Mouse (Mus musculus): Measurements from ENCODE around the gene Gm10097. TPM values are rescaled to one million over a fixed set of nuclear protein-coding genes. Genes with fewer than 3 reads are reported as not detected.

Gm10097 gene
- polyA plus RNA-seq, 1 experiment from 2014 or later, result 0.88 TPM

- H3K36me3 ChIP-seq (ENCODE audit: control insufficient read depth, insufficient read depth, low read length), result no peaks in the 10 kb centered on the region
- no peak overlapping the region for H3K4me2 ChIP-seq (replicated peaks; ENCODE audit: low read depth, low read length)
- no peak overlapping the region for H3K4me3 ChIP-seq (ENCODE audit: low read depth, low read length)
- H3K4me1 ChIP-seq (ENCODE audit: control insufficient read depth, insufficient read depth, low read length), result no peaks in the 10 kb centered on the region
- no peaks in the 10 kb centered on the region for H3K27me3 ChIP-seq (ENCODE audit: control insufficient read depth, insufficient read depth, low read length)
- H3K9ac ChIP-seq (replicated peaks; ENCODE audit: low read depth, low read length), result no peak overlapping the region
- H3K9me3 ChIP-seq (ENCODE audit: control insufficient read depth, low read depth, low read length), result no peaks in the 10 kb centered on the region
- WGBS, result 89% methylated on average over 7 of the region's 7 CpGs
- ATAC-seq (ENCODE audit: insufficient number of reproducible peaks, insufficient read depth, low FRiP score, low read depth), result no peak
- H3K27ac ChIP-seq (ENCODE audit: low read length), result no peak overlapping the region
These were observed 18.3 kb downstream of the Gm10097 start for GRCm38 (mm10) chr10:5087336-5087735.

GRCm38 (mm10) chr10:5089133-5089532, 20.1 kb downstream of the Gm10097 start:
- 77% methylated on average over 4 of the region's 4 CpGs for WGBS
- no peak overlapping the region for H3K9ac ChIP-seq (replicated peaks; ENCODE audit: low read depth, low read length)
- H3K4me2 ChIP-seq (replicated peaks; ENCODE audit: low read depth, low read length), result no peak overlapping the region
- no peaks in the 10 kb centered on the region for H3K9me3 ChIP-seq (ENCODE audit: control insufficient read depth, low read depth, low read length)
- no peak overlapping the region for H3K4me3 ChIP-seq (ENCODE audit: low read depth, low read length)
- no peaks in the 10 kb centered on the region for H3K4me1 ChIP-seq (ENCODE audit: control insufficient read depth, insufficient read depth, low read length)
- no peak overlapping the region for H3K27ac ChIP-seq (ENCODE audit: low read length)
- H3K27me3 ChIP-seq (ENCODE audit: control insufficient read depth, insufficient read depth, low read length), result no peaks in the 10 kb centered on the region
- ATAC-seq (ENCODE audit: insufficient number of reproducible peaks, insufficient read depth, low FRiP score, low read depth), result no peak
- no peaks in the 10 kb centered on the region for H3K36me3 ChIP-seq (ENCODE audit: control insufficient read depth, insufficient read depth, low read length)

GRCm38 (mm10) chr10:5096996-5097753, 28.2 kb downstream of the Gm10097 start:
- Histone ChIP-seq H3K4me3 (ENCODE audit: low read depth, low read length) (no peak overlapping the region), H3K9ac (replicated peaks; ENCODE audit: low read depth, low read length) (no peak overlapping the region), H3K27ac (ENCODE audit: low read length) (no peak overlapping the region), H3K27me3 (ENCODE audit: control insufficient read depth, insufficient read depth, low read length) (no peaks in the 10 kb centered on the region), H3K36me3 (ENCODE audit: control insufficient read depth, insufficient read depth, low read length) (peaks cover 18% of the 10 kb centered on the region), H3K4me2 (replicated peaks; ENCODE audit: low read depth, low read length) (no peak overlapping the region), H3K4me1 (ENCODE audit: control insufficient read depth, insufficient read depth, low read length) (no peaks in the 10 kb centered on the region), H3K9me3 (ENCODE audit: control insufficient read depth, low read depth, low read length) (no peaks in the 10 kb centered on the region)
- ATAC-seq (ENCODE audit: insufficient number of reproducible peaks, insufficient read depth, low FRiP score, low read depth), result no peak
- WGBS, result 76% methylated on average over 10 of the region's 10 CpGs

- H3K9me3 ChIP-seq (ENCODE audit: control insufficient read depth, low read depth, low read length), result no peaks in the 10 kb centered on the region
- no peak for ATAC-seq (ENCODE audit: insufficient number of reproducible peaks, insufficient read depth, low FRiP score, low read depth)
- H3K36me3 ChIP-seq (ENCODE audit: control insufficient read depth, insufficient read depth, low read length), result peaks cover 20% of the 10 kb centered on the region
- 70% methylated on average over 2 of the region's 2 CpGs for WGBS
- no peaks in the 10 kb centered on the region for H3K27me3 ChIP-seq (ENCODE audit: control insufficient read depth, insufficient read depth, low read length)
- H3K4me3 ChIP-seq (ENCODE audit: low read depth, low read length), result no peak overlapping the region
- no peak overlapping the region for H3K9ac ChIP-seq (replicated peaks; ENCODE audit: low read depth, low read length)
- H3K27ac ChIP-seq (ENCODE audit: low read length), result no peak overlapping the region
- H3K4me2 ChIP-seq (replicated peaks; ENCODE audit: low read depth, low read length), result no peak overlapping the region
- H3K4me1 ChIP-seq (ENCODE audit: control insufficient read depth, insufficient read depth, low read length), result no peaks in the 10 kb centered on the region
These were observed 28.8 kb downstream of the Gm10097 start for GRCm38 (mm10) chr10:5097754-5098137.

- H3K9me3 ChIP-seq (ENCODE audit: control insufficient read depth, low read depth, low read length), result no peaks in the 10 kb centered on the region
- no peak for ATAC-seq (ENCODE audit: insufficient number of reproducible peaks, insufficient read depth, low FRiP score, low read depth)
- H3K27ac ChIP-seq (ENCODE audit: low read length), result no peak overlapping the region
- H3K4me3 ChIP-seq (ENCODE audit: low read depth, low read length), result no peak overlapping the region
- no peak overlapping the region for H3K9ac ChIP-seq (replicated peaks; ENCODE audit: low read depth, low read length)
- WGBS, result 87% methylated on average over 5 of the region's 5 CpGs
- no peaks in the 10 kb centered on the region for H3K27me3 ChIP-seq (ENCODE audit: control insufficient read depth, insufficient read depth, low read length)
- H3K4me2 ChIP-seq (replicated peaks; ENCODE audit: low read depth, low read length), result no peak overlapping the region
- no peaks in the 10 kb centered on the region for H3K4me1 ChIP-seq (ENCODE audit: control insufficient read depth, insufficient read depth, low read length)
- H3K36me3 ChIP-seq (ENCODE audit: control insufficient read depth, insufficient read depth, low read length), result peaks cover 30% of the 10 kb centered on the region; the same call in 1 of the 2 replicates
These were observed 41.8 kb downstream of the Gm10097 start for GRCm38 (mm10) chr10:5110773-5111172.

- no peaks in the 10 kb centered on the region for H3K9me3 ChIP-seq (ENCODE audit: control insufficient read depth, low read depth, low read length)
- 88% methylated on average over 5 of the region's 5 CpGs for WGBS
- H3K4me2 ChIP-seq (replicated peaks; ENCODE audit: low read depth, low read length), result no peak overlapping the region
- peaks cover 11% of the 10 kb centered on the region; the same call in 1 of the 2 replicates for H3K36me3 ChIP-seq (ENCODE audit: control insufficient read depth, insufficient read depth, low read length)
- H3K9ac ChIP-seq (replicated peaks; ENCODE audit: low read depth, low read length), result no peak overlapping the region
- H3K27ac ChIP-seq (ENCODE audit: low read length), result no peak overlapping the region
- H3K4me1 ChIP-seq (ENCODE audit: control insufficient read depth, insufficient read depth, low read length), result no peaks in the 10 kb centered on the region
- H3K27me3 ChIP-seq (ENCODE audit: control insufficient read depth, insufficient read depth, low read length), result no peaks in the 10 kb centered on the region
- ATAC-seq (ENCODE audit: insufficient number of reproducible peaks, insufficient read depth, low FRiP score, low read depth), result no peak
- no peak overlapping the region for H3K4me3 ChIP-seq (ENCODE audit: low read depth, low read length)
These were observed 47.2 kb downstream of the Gm10097 start for GRCm38 (mm10) chr10:5116155-5116554.

GRCm38 (mm10) chr10:5116720-5117119, 47.7 kb downstream of the Gm10097 start:
- H3K36me3 ChIP-seq (ENCODE audit: control insufficient read depth, insufficient read depth, low read length), result peaks cover 11% of the 10 kb centered on the region
- WGBS, result 72% methylated on average over 6 of the region's 6 CpGs
- no peak for ATAC-seq (ENCODE audit: insufficient number of reproducible peaks, insufficient read depth, low FRiP score, low read depth)

More at GRCm38 (mm10) chr10:5116720-5117119, 47.7 kb downstream of the Gm10097 start:
- Histone ChIP-seq H3K27ac (ENCODE audit: low read length) (no peak overlapping the region), H3K9ac (replicated peaks; ENCODE audit: low read depth, low read length) (no peak overlapping the region), H3K27me3 (ENCODE audit: control insufficient read depth, insufficient read depth, low read length) (no peaks in the 10 kb centered on the region), H3K4me1 (ENCODE audit: control insufficient read depth, insufficient read depth, low read length) (no peaks in the 10 kb centered on the region), H3K4me3 (ENCODE audit: low read depth, low read length) (no peak overlapping the region), H3K9me3 (ENCODE audit: control insufficient read depth, low read depth, low read length) (no peaks in the 10 kb centered on the region), H3K4me2 (replicated peaks; ENCODE audit: low read depth, low read length) (no peak overlapping the region)

Measured in stomach, embryonic 14.5 days (tissue).